Mouse (Mus musculus) C3H10T1/2 (cell line): ENCODE results near the gene Gm49355. TPM values are rescaled to one million over a fixed set of nuclear protein-coding genes. Genes with fewer than 3 reads are reported as not detected.

Experiments used
- polyA plus RNA-seq, 2 experiments: library from polyadenylated mRNA; unstranded; fragments of >200 nt; fragmentation: generic; extraction: Trizol; gene quantifications; one replicate each; pipeline ENCODE4 v1.2.1; 2012; ENCODE audit warnings: missing spikeins in 2 of 2

Gene Gm49355
- not detected for polyA plus RNA-seq

DNA sequence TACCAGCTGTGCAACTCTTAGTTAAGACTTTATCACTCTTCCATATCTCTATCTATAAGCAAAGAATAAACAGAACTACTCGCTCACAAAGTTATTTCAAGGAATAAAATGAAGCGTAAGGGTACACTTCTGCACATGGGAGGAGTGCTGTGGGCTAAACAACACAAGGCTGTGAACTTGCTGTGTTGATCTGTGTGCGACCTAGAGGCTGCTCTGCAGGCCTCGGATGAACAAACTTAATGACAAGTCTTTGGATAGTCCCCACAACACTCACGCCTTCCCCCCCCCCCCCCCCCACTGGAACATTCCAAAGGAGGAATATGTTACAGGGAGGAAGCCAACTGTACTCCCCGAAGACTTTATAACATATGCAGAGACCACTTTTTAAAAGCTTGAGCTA, at the start of gene Gm49355:
Gene Gm49355 (plus strand): TSS at position 336 of the 400 bp plus-strand sequence.

GRCm38 (mm10) chr14:12284141-12284912, 551 bp downstream of the Gm49355 start, which contains the start of gene 3830406C13Rik:
TSS of gene 3830406C13Rik (plus strand) at chr14:12284173.

DNA sequence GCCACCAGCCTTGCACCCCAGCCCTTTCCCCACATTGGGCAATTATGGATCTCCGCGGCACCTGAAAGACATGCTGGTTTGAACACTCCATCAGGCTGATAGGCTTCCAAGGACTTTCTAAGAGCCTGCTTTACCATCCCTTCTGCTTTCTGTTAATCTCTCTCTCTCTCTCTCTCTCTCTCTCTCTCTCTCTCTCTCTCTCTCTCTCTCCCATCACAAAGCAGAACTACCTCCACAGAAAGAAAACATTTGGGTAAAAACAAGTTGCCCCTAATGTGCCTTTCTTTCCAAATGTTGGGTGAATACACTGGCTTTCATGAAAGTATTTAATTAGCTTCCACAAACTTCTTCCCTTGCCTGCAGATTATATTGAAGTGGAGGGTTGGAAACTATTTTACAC, 64.3 kb downstream of the Gm49355 start, which contains the start of gene Fezf2:
Gene Fezf2 (minus strand): TSS at position 101 of the 400 bp plus-strand sequence.

Other genes with a start within 250 kb of the Gm49355 start
- gene 3830406C13Rik, start 197 bp downstream of the Gm49355 start, polyA plus RNA-seq, result 10 to 100 TPM in 1 of 2 experiments, 1 to 10 TPM in 1; 1.5 to 12.2 TPM
- gene Fezf2, start 64.2 kb downstream of the Gm49355 start, polyA plus RNA-seq, result not detected